Mouse (Mus musculus): ENCODE data around the gene Gab2. TPM values are rescaled to one million over a fixed set of nuclear protein-coding genes. Genes with fewer than 3 reads are reported as not detected.

The Gab2 gene
- total and polyA plus RNA-seq, 2 experiments from 2014 or later = 15.7 to 36.8 TPM

DNA sequence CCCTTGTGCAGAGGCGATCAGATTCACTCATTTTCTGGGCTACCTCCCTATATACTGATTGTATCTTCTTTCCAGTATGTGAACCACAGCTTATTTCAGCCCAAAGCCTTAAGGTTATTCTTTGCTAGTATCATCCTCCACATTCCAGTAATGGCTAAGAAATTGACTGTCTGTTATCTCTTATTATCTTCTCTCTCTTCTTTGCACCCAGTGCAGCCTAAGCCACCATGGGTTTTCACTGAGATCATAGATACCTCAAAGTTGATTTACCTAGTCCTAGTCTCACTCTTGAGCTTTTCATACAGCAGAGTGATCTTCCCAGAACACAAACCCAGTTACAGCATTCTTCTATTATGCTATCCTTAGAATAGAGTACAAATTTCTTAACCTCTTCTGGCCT is 100.5 kb downstream of the Gab2 start:
- Histone ChIP-seq H3K27me3 (ENCODE audit: insufficient read depth, low read length) (no peaks in the 10 kb centered on the region), H3K9me3 (ENCODE audit: low read length) (no peaks in the 10 kb centered on the region), H3K4me3 (ENCODE audit: low read depth, low read length) (no peak overlapping the region), H3K4me1 (ENCODE audit: insufficient read depth, low read length) (no peaks in the 10 kb centered on the region), H3K27ac (ENCODE audit: low read depth, low read length) (no peak overlapping the region), H3K36me3 (ENCODE audit: insufficient read depth, low read length) (no peaks in the 10 kb centered on the region), H3K4me2 (ENCODE audit: low read depth, low read length, poor library complexity, severe bottlenecking) (no peak overlapping the region), H3K9ac (replicated peaks; ENCODE audit: low read length, poor library complexity, severe bottlenecking) (no peak overlapping the region)
- ATAC-seq (ENCODE audit: low FRiP score) (no peak), DNase-seq (ENCODE audit: low spot score) (no peak)
- TF ChIP-seq CTCF (IDR thresholded peaks at IDR 0.05) = no peak
- WGBS = 88% methylated on average over 1 of the region's 1 CpGs

GRCm38 (mm10) chr7:97183426-97183825 is 102.0 kb downstream of the Gab2 start:
- WGBS = 27% methylated on average over 4 of the region's 4 CpGs
- H3K4me3 ChIP-seq (ENCODE audit: low read depth, low read length) = no peak overlapping the region
- H3K9me3 ChIP-seq (ENCODE audit: low read length) = no peaks in the 10 kb centered on the region
- H3K4me1 ChIP-seq (ENCODE audit: insufficient read depth, low read length) = no peaks in the 10 kb centered on the region
- no peak overlapping the region for H3K9ac ChIP-seq (replicated peaks; ENCODE audit: low read length, poor library complexity, severe bottlenecking)
- ATAC-seq (ENCODE audit: low FRiP score) (no peak), DNase-seq (ENCODE audit: low spot score) (no peak)
- no peaks in the 10 kb centered on the region for H3K36me3 ChIP-seq (ENCODE audit: insufficient read depth, low read length)
- no peak overlapping the region for H3K27ac ChIP-seq (ENCODE audit: low read depth, low read length)
- no peak for TF ChIP-seq CTCF (IDR thresholded peaks at IDR 0.05)
- H3K4me2 ChIP-seq (ENCODE audit: low read depth, low read length, poor library complexity, severe bottlenecking) = no peak overlapping the region
- H3K27me3 ChIP-seq (ENCODE audit: insufficient read depth, low read length) = no peaks in the 10 kb centered on the region

GRCm38 (mm10) chr7:97184005-97184404 is 102.6 kb downstream of the Gab2 start:
- Histone ChIP-seq H3K4me2 (ENCODE audit: low read depth, low read length, poor library complexity, severe bottlenecking) (no peak overlapping the region), H3K36me3 (ENCODE audit: insufficient read depth, low read length) (no peaks in the 10 kb centered on the region), H3K27me3 (ENCODE audit: insufficient read depth, low read length) (no peaks in the 10 kb centered on the region), H3K4me3 (ENCODE audit: low read depth, low read length) (no peak overlapping the region), H3K27ac (ENCODE audit: low read depth, low read length) (no peak overlapping the region), H3K9me3 (ENCODE audit: low read length) (no peaks in the 10 kb centered on the region), H3K9ac (replicated peaks; ENCODE audit: low read length, poor library complexity, severe bottlenecking) (no peak overlapping the region), H3K4me1 (ENCODE audit: insufficient read depth, low read length) (no peaks in the 10 kb centered on the region)
- DNase-seq (ENCODE audit: low spot score) = no peak
- WGBS = 81% methylated on average over 1 of the region's 1 CpGs
- ATAC-seq (ENCODE audit: low FRiP score) = no peak
- TF ChIP-seq CTCF (IDR thresholded peaks at IDR 0.05) = no peak

DNA sequence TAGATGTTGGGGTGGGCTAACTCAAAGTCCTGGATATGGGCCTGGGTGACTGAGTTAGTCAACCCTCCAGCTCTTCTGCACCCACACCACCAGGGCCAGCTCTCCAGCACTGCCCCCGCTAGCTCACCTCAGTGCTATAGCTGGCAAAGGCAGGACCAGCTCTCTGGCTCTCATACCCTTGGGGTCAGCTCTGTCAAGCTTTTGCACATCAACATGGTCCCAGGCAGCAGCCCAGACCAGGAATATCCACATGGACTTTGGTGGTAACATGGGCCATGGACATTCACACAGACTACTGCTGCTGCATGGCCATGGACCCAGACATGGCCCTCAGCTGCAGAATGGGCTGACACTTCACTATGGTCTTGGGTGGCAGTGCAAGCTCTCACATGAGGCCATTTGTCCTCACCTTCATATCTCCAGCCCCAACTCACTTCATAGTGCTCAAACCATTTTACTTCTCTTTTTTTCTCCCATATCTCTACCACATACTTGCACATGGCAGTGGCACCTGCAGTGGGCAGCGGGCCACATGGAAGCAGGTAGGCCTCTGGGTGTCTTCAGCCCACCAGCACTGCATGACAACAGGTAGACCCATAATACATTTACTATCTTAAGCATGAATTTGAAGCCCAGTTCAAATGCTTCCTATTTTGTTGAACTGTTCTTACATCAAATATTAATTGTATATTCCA is 106.1 kb downstream of the Gab2 start:
- 97% methylated on average over 2 of the region's 2 CpGs for WGBS
- Histone ChIP-seq H3K4me2 (ENCODE audit: low read depth, low read length, poor library complexity, severe bottlenecking) (no peak overlapping the region), H3K27me3 (ENCODE audit: insufficient read depth, low read length) (no peaks in the 10 kb centered on the region), H3K9me3 (ENCODE audit: low read length) (no peaks in the 10 kb centered on the region), H3K9ac (replicated peaks; ENCODE audit: low read length, poor library complexity, severe bottlenecking) (no peak overlapping the region), H3K4me1 (ENCODE audit: insufficient read depth, low read length) (no peaks in the 10 kb centered on the region), H3K36me3 (ENCODE audit: insufficient read depth, low read length) (no peaks in the 10 kb centered on the region), H3K4me3 (ENCODE audit: low read depth, low read length) (no peak overlapping the region), H3K27ac (ENCODE audit: low read depth, low read length) (no peak overlapping the region)
- ATAC-seq (ENCODE audit: low FRiP score) = no peak
- no peak for DNase-seq (ENCODE audit: low spot score)
- TF ChIP-seq CTCF (IDR thresholded peaks at IDR 0.05) = no peak

GRCm38 (mm10) chr7:97189116-97189515 is 107.7 kb downstream of the Gab2 start:
- H3K27ac ChIP-seq (ENCODE audit: low read depth, low read length) = no peak overlapping the region
- no peak overlapping the region for H3K9ac ChIP-seq (replicated peaks; ENCODE audit: low read length, poor library complexity, severe bottlenecking)
- H3K27me3 ChIP-seq (ENCODE audit: insufficient read depth, low read length) = no peaks in the 10 kb centered on the region
- WGBS = 58% methylated on average over 1 of the region's 1 CpGs
- no peaks in the 10 kb centered on the region for H3K36me3 ChIP-seq (ENCODE audit: insufficient read depth, low read length)
- ATAC-seq (ENCODE audit: low FRiP score) = no peak
- DNase-seq (ENCODE audit: low spot score) = no peak
- no peaks in the 10 kb centered on the region for H3K9me3 ChIP-seq (ENCODE audit: low read length)
- no peak overlapping the region for H3K4me2 ChIP-seq (ENCODE audit: low read depth, low read length, poor library complexity, severe bottlenecking)
- no peak overlapping the region for H3K4me3 ChIP-seq (ENCODE audit: low read depth, low read length)
- TF ChIP-seq CTCF (IDR thresholded peaks at IDR 0.05) = no peak
- H3K4me1 ChIP-seq (ENCODE audit: insufficient read depth, low read length) = no peaks in the 10 kb centered on the region

- 84% methylated on average over 2 of the region's 2 CpGs for WGBS
- no peak for ATAC-seq (ENCODE audit: low FRiP score)
- Histone ChIP-seq H3K9me3 (ENCODE audit: low read length) (no peaks in the 10 kb centered on the region), H3K27me3 (ENCODE audit: insufficient read depth, low read length) (no peaks in the 10 kb centered on the region), H3K4me2 (ENCODE audit: low read depth, low read length, poor library complexity, severe bottlenecking) (no peak overlapping the region), H3K9ac (replicated peaks; ENCODE audit: low read length, poor library complexity, severe bottlenecking) (no peak overlapping the region), H3K4me3 (ENCODE audit: low read depth, low read length) (no peak overlapping the region), H3K4me1 (ENCODE audit: insufficient read depth, low read length) (no peaks in the 10 kb centered on the region), H3K27ac (ENCODE audit: low read depth, low read length) (no peak overlapping the region), H3K36me3 (ENCODE audit: insufficient read depth, low read length) (no peaks in the 10 kb centered on the region)
- no peak for TF ChIP-seq CTCF (IDR thresholded peaks at IDR 0.05)
- DNase-seq (ENCODE audit: low spot score) = no peak
These were observed 122.5 kb downstream of the Gab2 start for GRCm38 (mm10) chr7:97203907-97204306.
